Mouse (Mus musculus) small intestine, adult 2 months (tissue): ENCODE data around the gene Sh2d1b1.
"Not testable (repeated sequence)": the region's sequence is repeated elsewhere in the genome, so short reads cannot be mapped to it uniquely, and the experiment has no call there.

ENCODE experiments used
- CTCF ChIP-seq: fragments of 200-500 bp; IDR thresholded peaks from 2 replicates; pipeline ENCODE4 v1.5.1; 2012; ENCODE audit warnings: low read depth, mild to moderate bottlenecking, control low read depth, inconsistent platforms, low read length, moderate library complexity, mixed read lengths; ENCODE audit not compliant: insufficient replicate concordance, insufficient read length; ENCODE audit errors: extremely low read depth
- POLR2A ChIP-seq: fragments of 200-500 bp; IDR thresholded peaks from 2 replicates; pipeline ENCODE4 v1.6.1; 2012; ENCODE audit warnings: low read depth, mild to moderate bottlenecking, control low read depth, inconsistent platforms, low read length, moderate library complexity

DNA sequence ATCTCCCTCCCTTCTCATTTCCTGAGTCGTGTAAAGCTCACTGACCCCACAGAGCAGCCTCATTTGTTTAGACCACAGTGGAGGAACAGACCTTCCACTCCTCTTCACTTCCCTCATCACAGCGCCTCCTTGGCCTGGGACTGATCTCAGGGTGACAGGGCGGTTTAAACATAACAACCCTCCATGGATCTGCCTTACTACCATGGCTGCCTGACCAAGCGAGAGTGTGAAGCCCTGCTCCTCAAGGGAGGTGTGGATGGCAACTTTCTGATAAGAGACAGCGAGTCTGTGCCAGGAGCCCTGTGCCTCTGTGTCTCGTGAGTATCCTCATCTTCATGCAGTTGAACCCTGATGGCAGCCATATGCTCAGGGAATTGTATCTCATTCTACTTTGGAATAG is 44.4 kb upstream of the Sh2d1b1 start, which contains the start of gene Sh2d1b2:
- TF ChIP-seq CTCF, POLR2A: not testable (repeated sequence)
